Mouse (Mus musculus) embryo, embryonic 9.5 days (tissue): Measurements from ENCODE around the gene Gm21981.
"Not testable (repeated sequence)": the region's sequence is repeated elsewhere in the genome, so short reads cannot be mapped to it uniquely, and the experiment has no call there.

ENCODE experiments used
- DNase-seq: peaks from one replicate; pipeline ENCODE4 v3.0.0-alpha.2; 2017; ENCODE audit errors: extremely low spot score

Gm21981 gene

DNA sequence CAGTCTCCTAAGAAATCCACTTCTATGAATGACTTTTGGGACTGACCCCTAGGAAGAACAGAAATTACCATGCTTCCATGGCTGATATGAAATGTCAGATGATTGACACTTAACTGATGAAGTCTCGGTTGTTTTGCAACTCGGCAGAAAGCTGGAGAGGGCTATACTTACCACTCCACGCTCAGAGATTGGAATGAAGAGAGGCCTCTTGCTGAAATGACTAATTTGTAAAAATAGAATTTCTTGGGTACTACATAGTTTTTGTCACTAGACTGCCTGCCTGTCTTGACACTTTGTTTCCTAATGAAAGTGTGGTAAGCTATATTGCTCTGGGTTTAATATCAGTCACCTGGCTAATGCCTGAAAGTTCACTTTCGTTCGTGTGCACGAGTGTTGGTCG lies 29.8 kb downstream of the Gm21981 start:
- DNase-seq: no peak

DNA sequence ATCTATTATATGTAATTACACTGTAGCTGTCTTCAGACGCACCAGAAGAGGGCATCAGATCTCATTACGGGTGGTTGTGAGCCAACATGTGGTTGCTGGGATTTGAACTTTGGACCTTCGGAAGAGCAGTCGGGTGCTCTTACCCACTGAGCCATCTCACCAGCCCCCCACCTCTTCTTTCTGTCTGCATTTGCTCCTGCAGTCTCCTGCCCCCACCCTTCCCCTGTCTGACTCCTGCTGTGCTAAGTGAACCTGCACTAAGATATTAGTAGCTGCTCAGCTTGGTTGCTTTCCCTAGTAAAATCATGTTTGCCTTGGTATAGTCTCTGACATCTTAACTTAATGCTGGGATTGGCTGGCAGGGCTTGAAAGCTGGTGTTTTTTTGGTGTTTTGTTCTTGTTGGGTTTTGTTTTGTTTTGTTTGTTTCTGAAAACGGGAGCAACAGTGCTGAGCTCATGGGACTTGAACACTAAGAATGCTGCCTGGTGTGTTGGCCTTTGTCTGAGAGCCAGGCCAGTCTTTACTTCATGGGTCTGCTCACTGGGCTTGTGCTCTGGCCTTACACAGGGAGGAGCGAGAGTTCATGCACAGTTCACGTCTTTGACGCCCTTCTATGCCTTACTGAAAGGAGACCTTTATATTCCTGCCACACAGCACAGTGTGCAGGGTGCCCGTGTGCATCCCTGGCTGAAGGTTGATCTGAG lies 31.1 kb downstream of the Gm21981 start:
- peak; percentile 57 for DNase-seq

DNA sequence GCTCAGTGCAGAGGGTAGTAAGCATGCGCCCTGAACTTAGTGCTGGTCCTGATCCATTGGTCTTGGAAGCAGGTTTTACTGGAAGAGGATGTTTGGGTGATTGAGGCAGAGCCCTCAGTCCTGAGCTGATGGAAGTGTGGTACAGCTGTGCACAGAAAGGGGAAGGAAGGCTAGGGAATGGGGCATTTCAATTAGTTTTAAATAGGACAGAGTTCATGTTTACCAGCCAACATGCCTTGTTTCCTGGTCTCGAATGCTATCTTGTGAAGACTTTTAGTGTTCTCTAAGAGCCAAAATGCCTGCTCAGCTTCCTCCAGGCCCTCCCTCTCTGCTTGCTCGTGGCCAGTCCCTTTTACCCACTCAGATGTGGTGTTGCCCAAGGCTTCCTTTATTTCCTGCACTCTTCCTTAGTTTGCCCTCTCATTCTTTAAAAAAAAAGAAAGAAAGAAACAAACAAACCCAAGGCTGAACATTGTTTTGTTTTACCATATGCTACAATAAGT lies 35.5 kb downstream of the Gm21981 start:
- DNase-seq: no peak

DNA sequence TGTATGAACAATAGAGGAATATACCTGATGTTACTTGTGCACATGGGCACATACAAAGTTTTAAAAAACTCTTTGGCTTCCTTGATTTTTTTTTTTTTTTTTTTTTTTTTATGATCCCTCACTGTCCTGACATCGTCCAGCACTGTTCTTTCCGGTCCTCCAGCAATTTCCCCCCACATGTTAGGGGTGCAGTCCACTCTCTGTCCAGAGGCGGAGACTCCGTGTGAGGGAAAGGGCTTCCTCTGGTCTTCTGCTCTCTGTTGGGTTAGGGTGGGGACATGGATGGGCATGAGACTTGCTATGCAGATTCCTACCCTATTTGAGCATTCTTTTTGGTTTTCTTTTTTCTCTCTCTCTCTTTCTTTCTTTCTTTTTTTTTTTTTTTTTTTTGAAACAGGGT lies 36.4 kb downstream of the Gm21981 start:
- DNase-seq: no peak

DNA sequence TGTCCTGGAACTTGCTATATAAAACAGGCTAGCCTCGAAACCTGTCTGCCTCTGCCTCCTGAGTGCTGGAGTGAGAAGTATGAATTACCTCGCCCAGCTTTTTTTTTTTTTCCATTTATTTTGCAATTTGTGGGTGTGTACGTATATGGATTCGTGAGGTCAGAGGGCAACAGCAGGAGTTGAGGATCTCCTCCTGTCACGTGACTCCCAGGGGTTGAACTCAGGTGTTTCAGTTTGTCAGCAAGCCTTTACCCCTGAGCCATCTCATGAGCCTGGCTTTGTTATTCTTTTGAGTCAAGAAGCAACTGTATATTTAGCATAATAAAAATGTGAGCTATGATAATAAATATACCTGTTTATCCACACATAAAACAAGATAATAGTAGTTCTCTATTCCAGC lies 38.6 kb downstream of the Gm21981 start:
- no peak for DNase-seq

DNA sequence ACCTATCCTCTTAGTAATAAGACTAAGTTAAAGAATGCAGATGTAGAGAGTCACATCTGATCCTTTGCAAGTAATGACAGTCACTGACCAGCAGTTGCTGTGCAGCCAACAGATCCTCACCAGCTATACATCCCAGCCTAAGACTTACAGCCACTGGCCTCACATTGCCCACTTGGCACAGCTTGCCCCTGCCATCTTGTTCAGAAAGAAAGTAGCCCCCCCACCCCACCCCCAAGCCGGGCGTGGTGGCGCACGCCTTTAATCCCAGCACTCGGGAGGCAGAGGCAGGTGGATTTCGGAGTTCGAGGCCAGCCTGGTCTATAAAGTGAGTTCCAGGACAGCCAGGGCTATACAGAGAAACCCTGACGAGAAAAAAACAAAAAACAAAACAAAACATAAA lies 39.9 kb downstream of the Gm21981 start:
- not testable (repeated sequence) for DNase-seq

DNA sequence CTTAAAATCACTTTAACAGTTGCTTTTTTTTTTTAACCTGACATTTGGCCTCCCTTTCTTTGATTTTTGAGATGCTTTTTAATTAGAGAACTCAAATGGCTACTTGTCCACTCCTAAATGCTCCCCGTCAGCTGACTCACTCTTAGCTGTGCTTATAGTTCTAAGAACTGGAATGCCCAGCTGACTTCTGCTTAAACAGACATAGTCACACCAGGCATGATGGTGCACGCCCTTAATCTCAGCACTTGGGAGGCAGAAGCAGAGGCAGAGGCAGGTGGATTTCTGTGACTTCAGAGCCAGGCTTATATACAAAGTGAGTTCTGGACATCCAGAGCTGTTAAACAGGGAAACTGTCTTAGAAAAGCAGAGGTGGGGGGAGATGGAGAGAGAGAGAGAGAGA lies 42.3 kb downstream of the Gm21981 start:
- DNase-seq: no peak

DNA sequence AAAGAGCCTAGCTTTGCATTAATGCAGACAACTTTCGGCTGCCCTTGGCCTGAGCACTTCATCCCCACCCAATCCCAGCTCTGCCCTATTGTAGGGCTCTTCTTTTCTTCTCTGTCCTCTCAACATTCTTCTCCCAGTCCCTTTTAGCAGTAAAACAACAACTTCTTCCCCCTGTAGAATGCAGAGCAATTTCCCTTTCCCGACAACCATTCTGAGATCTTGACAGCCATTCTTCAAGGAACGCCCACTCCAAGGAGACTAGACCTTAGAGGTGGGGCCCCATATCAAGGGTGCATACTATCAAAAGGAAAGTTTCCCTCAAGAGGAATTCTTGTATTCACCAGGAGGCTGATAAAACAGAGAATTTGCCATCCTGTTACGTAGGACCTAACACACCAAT lies 45.3 kb downstream of the Gm21981 start:
- no peak for DNase-seq

DNA sequence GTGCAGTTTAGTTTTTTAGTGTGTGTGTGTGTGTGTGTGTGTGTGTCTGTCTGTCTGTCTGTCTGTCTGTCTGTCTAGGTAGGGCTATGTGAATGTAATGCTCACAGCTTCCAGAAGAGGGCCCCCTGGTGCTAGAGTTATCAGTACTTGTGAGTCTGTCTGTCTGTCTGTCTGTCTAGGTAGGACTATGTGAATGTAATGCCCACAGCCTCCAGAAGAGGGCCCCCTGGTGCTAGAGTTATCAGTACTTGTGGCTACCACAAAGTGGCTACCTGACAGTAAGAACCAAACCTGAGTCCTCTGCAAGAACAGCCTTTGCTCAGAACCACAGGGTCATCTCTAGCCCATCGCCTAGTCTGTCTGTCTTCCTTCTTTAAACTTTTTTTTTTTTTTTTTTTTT lies 47.6 kb downstream of the Gm21981 start:
- peak; percentile 74 for DNase-seq

DNA sequence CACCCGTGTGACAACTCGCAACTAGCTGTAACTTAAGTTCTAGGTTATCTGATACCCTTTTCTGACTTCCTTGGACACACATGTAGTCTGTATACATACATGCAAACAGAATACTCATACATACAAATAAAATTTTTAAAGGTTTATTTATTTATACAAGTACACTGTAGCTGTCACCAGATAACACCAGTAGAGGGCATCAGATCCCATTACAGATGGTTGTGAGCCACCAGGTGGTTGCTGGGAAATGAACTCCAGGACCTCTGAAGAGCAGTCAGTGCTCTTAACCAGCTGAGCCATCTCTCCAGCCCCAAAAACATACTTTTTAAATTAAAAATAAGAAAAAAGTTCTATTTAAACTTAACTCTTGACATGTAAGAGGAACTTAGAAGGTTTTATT lies 51.3 kb downstream of the Gm21981 start:
- no peak for DNase-seq
